Mouse (Mus musculus): ENCODE data around the gene Clp1. TPM values are rescaled to one million over a fixed set of nuclear protein-coding genes. Genes with fewer than 3 reads are reported as not detected.

Gene Clp1
- polyA plus RNA-seq, 1 experiment from 2014 or later: 16.4 TPM

- H3K4me2 ChIP-seq: peak overlapping the region; percentile 86
- no peaks in the 10 kb centered on the region for H3K9me3 ChIP-seq
- ATAC-seq (ENCODE audit: extremely low read depth, insufficient number of reproducible peaks, low FRiP score, low TSS enrichment): no peak
- 3% methylated on average over 9 of the region's 9 CpGs for WGBS
- H3K36me3 ChIP-seq: peaks cover 36% of the 10 kb centered on the region
- no peaks in the 10 kb centered on the region for H3K27me3 ChIP-seq (replicated peaks)
- peak overlapping the region; percentile 86 for H3K9ac ChIP-seq
- peak overlapping the region; percentile 72 for H3K4me3 ChIP-seq
- H3K27ac ChIP-seq (replicated peaks): peak overlapping the region; percentile 55; the same call in 1 of the 2 replicates
- H3K4me1 ChIP-seq: peaks cover 24% of the 10 kb centered on the region
Measured at GRCm38 (mm10) chr2:84726716-84727115, 434 bp downstream of the Clp1 start.

GRCm38 (mm10) chr2:84725770-84726169, 1.4 kb downstream of the Clp1 start:
- Histone ChIP-seq H3K9ac (0 out of 2 replicates have a peak overlapping the region, but pooled peaks have one; percentile 86), H3K4me1 (peaks cover 24% of the 10 kb centered on the region), H3K36me3 (peaks cover 45% of the 10 kb centered on the region), H3K27ac (replicated peaks) (no peak overlapping the region), H3K4me2 (peak overlapping the region; percentile 86), H3K4me3 (peak overlapping the region; percentile 72), H3K9me3 (no peaks in the 10 kb centered on the region), H3K27me3 (replicated peaks) (no peaks in the 10 kb centered on the region)
- 87% methylated on average over 10 of the region's 10 CpGs for WGBS
- ATAC-seq (ENCODE audit: extremely low read depth, insufficient number of reproducible peaks, low FRiP score, low TSS enrichment): no peak

- Histone ChIP-seq H3K27ac (replicated peaks) (no peak overlapping the region), H3K4me3 (no peak overlapping the region), H3K27me3 (replicated peaks) (no peaks in the 10 kb centered on the region), H3K9ac (no peak overlapping the region), H3K4me1 (peaks cover 24% of the 10 kb centered on the region), H3K36me3 (peaks cover 45% of the 10 kb centered on the region), H3K9me3 (no peaks in the 10 kb centered on the region), H3K4me2 (no peak overlapping the region)
- 94% methylated on average over 14 of the region's 14 CpGs for WGBS
- no peak for ATAC-seq (ENCODE audit: extremely low read depth, insufficient number of reproducible peaks, low FRiP score, low TSS enrichment)
Measured at GRCm38 (mm10) chr2:84723856-84724255, 3.3 kb downstream of the Clp1 start.

GRCm38 (mm10) chr2:84721182-84721581, 6.0 kb downstream of the Clp1 start:
- Histone ChIP-seq H3K4me2 (no peak overlapping the region), H3K9me3 (no peaks in the 10 kb centered on the region), H3K9ac (no peak overlapping the region), H3K4me3 (no peak overlapping the region), H3K4me1 (peaks cover 31% of the 10 kb centered on the region), H3K27ac (replicated peaks) (no peak overlapping the region), H3K36me3 (peaks cover 45% of the 10 kb centered on the region), H3K27me3 (replicated peaks) (no peaks in the 10 kb centered on the region)
- 63% methylated on average over 3 of the region's 3 CpGs for WGBS
- no peak for ATAC-seq (ENCODE audit: extremely low read depth, insufficient number of reproducible peaks, low FRiP score, low TSS enrichment)

GRCm38 (mm10) chr2:84720718-84721117, 6.4 kb downstream of the Clp1 start:
- Histone ChIP-seq H3K4me2 (no peak overlapping the region), H3K27ac (replicated peaks) (no peak overlapping the region), H3K4me3 (no peak overlapping the region), H3K36me3 (peaks cover 43% of the 10 kb centered on the region), H3K27me3 (replicated peaks) (no peaks in the 10 kb centered on the region), H3K9me3 (no peaks in the 10 kb centered on the region), H3K4me1 (peaks cover 27% of the 10 kb centered on the region), H3K9ac (no peak overlapping the region)
- ATAC-seq (ENCODE audit: extremely low read depth, insufficient number of reproducible peaks, low FRiP score, low TSS enrichment): no peak
- 90% methylated on average over 2 of the region's 2 CpGs for WGBS

- Histone ChIP-seq H3K9ac (no peak overlapping the region), H3K4me3 (no peak overlapping the region), H3K27me3 (replicated peaks) (no peaks in the 10 kb centered on the region), H3K4me1 (peaks cover 29% of the 10 kb centered on the region), H3K4me2 (no peak overlapping the region; the same call in 1 of the 2 replicates), H3K27ac (replicated peaks) (no peak overlapping the region), H3K36me3 (peaks cover 14% of the 10 kb centered on the region), H3K9me3 (no peaks in the 10 kb centered on the region)
- ATAC-seq (ENCODE audit: extremely low read depth, insufficient number of reproducible peaks, low FRiP score, low TSS enrichment): no peak
- 87% methylated on average over 4 of the region's 4 CpGs for WGBS
Measured at GRCm38 (mm10) chr2:84717357-84717756, 9.8 kb downstream of the Clp1 start.

- Histone ChIP-seq H3K4me3 (peak overlapping the region; percentile 99), H3K27ac (replicated peaks) (peak overlapping the region; percentile 99), H3K9me3 (no peaks in the 10 kb centered on the region), H3K4me1 (peaks cover 32% of the 10 kb centered on the region), H3K27me3 (replicated peaks) (no peaks in the 10 kb centered on the region), H3K9ac (peak overlapping the region; percentile 85), H3K4me2 (peak overlapping the region; percentile 82), H3K36me3 (peaks cover 8% of the 10 kb centered on the region; the same call in 1 of the 2 replicates)
- no peak for ATAC-seq (ENCODE audit: extremely low read depth, insufficient number of reproducible peaks, low FRiP score, low TSS enrichment)
- WGBS: 23% methylated on average over 9 of the region's 9 CpGs
Measured at GRCm38 (mm10) chr2:84716423-84717355, 10.5 kb downstream of the Clp1 start.

GRCm38 (mm10) chr2:84715562-84716361, 11.4 kb downstream of the Clp1 start:
- peak overlapping the region; percentile 99 for H3K4me3 ChIP-seq
- peak overlapping the region; percentile 85 for H3K9ac ChIP-seq
- no peaks in the 10 kb centered on the region for H3K9me3 ChIP-seq
- WGBS: under 1% methylated on average over 33 of the region's 33 CpGs
- H3K4me1 ChIP-seq: peaks cover 32% of the 10 kb centered on the region
- H3K27me3 ChIP-seq (replicated peaks): no peaks in the 10 kb centered on the region
- peaks cover 6% of the 10 kb centered on the region for H3K36me3 ChIP-seq
- H3K4me2 ChIP-seq: peak overlapping the region; percentile 82
- H3K27ac ChIP-seq (replicated peaks): peak overlapping the region; percentile 99
- peak; percentile 82 for ATAC-seq (ENCODE audit: extremely low read depth, insufficient number of reproducible peaks, low FRiP score, low TSS enrichment)

GRCm38 (mm10) chr2:84714811-84715561, 12.2 kb downstream of the Clp1 start, which contains the start of gene Zdhhc5:
Gene Zdhhc5, minus strand, starts transcription at chr2:84715180.
- no peaks in the 10 kb centered on the region for H3K27me3 ChIP-seq (replicated peaks)
- H3K9me3 ChIP-seq: no peaks in the 10 kb centered on the region
- peak within 1 kb of the TSS; percentile 99 for H3K4me3 ChIP-seq
- H3K36me3 ChIP-seq: peaks cover 14% of the 10 kb centered on the region
- H3K9ac ChIP-seq: peak within 1 kb of the TSS; percentile 99
- H3K27ac ChIP-seq (replicated peaks): peak within 1 kb of the TSS; percentile 99
- peak; percentile 94 for ATAC-seq (ENCODE audit: extremely low read depth, insufficient number of reproducible peaks, low FRiP score, low TSS enrichment)
- under 1% methylated on average over 96 of the region's 107 CpGs for WGBS
- H3K4me1 ChIP-seq: peaks cover 32% of the 10 kb centered on the region
- H3K4me2 ChIP-seq: peak within 1 kb of the TSS; percentile 82

- H3K4me2 ChIP-seq: peak overlapping the region; percentile 82
- no peaks in the 10 kb centered on the region for H3K27me3 ChIP-seq (replicated peaks)
- peak overlapping the region; percentile 99 for H3K9ac ChIP-seq
- H3K36me3 ChIP-seq: peaks cover 19% of the 10 kb centered on the region
- H3K4me3 ChIP-seq: peak overlapping the region; percentile 99
- H3K9me3 ChIP-seq: no peaks in the 10 kb centered on the region
- peaks cover 32% of the 10 kb centered on the region for H3K4me1 ChIP-seq
- H3K27ac ChIP-seq (replicated peaks): peak overlapping the region; percentile 99
- ATAC-seq (ENCODE audit: extremely low read depth, insufficient number of reproducible peaks, low FRiP score, low TSS enrichment): peak; percentile 1; the same call in 1 of the 2 replicates
- WGBS: under 1% methylated on average over 24 of the region's 26 CpGs
Measured at GRCm38 (mm10) chr2:84714422-84714810, 12.7 kb downstream of the Clp1 start.
